Mouse (Mus musculus): ENCODE data around the gene Gpr146. TPM values are rescaled to one million over a fixed set of nuclear protein-coding genes. Genes with fewer than 3 reads are reported as not detected.

The Gpr146 gene
- polyA plus RNA-seq, 1 experiment from 2014 or later = 19.3 TPM

DNA sequence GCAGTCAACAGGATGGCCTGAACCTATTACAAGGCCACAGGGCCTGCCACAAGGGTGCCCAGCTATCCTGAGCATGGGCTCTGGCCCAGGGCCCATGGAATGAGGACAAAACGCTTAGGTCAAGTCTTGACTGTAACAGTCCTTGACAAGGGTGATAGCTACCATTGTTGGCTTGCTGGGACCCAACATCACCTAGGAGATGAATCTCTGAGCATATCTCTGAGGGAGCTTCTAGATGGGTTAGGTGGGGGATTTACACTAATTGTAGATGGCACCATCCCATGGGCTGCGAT is 64.2 kb downstream of the Gpr146 start:
- WGBS (ENCODE audit: insufficient replicate concordance) = 89% methylated on average over 2 of the region's 2 CpGs
- H3K36me3 ChIP-seq = peaks cover 3% of the 10 kb centered on the region; the same call in 1 of the 2 replicates
- H3K4me3 ChIP-seq = no peak overlapping the region
- no peak overlapping the region for H3K4me2 ChIP-seq
- no peaks in the 10 kb centered on the region for H3K27me3 ChIP-seq (replicated peaks)
- H3K27ac ChIP-seq = no peak overlapping the region
- H3K9ac ChIP-seq = no peak overlapping the region
- peaks cover 5% of the 10 kb centered on the region; the same call in 1 of the 2 replicates for H3K4me1 ChIP-seq
- no peaks in the 10 kb centered on the region for H3K9me3 ChIP-seq (replicated peaks)
- no peak for ATAC-seq

DNA sequence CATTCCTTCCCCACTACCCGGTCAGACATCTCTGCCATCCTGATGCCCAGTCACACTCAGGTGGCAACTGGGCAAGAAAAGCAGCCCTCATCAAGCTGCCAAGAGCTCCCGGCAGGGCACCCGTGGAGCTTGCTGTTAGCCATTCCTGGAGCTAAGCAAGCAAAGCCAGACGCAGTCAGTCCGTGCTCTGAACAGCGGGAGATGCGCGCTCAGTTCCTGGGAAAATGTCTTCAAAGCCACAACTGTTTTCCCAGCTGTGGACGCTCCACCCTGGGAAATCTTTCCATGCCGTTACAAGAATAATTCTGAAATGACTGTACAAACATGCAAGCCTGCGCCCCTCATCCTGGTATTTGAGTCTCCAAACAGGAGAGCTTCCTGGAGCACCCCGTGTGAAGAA is 64.9 kb downstream of the Gpr146 start:
- 82% methylated on average over 12 of the region's 12 CpGs for WGBS (ENCODE audit: insufficient replicate concordance)
- H3K9ac ChIP-seq = no peak overlapping the region
- no peaks in the 10 kb centered on the region for H3K9me3 ChIP-seq (replicated peaks)
- ATAC-seq = no peak
- no peaks in the 10 kb centered on the region; the same call in 1 of the 2 replicates for H3K36me3 ChIP-seq
- no peak overlapping the region for H3K4me3 ChIP-seq
- peaks cover 5% of the 10 kb centered on the region; the same call in 1 of the 2 replicates for H3K4me1 ChIP-seq
- no peak overlapping the region for H3K4me2 ChIP-seq
- no peak overlapping the region for H3K27ac ChIP-seq
- H3K27me3 ChIP-seq (replicated peaks) = no peaks in the 10 kb centered on the region

DNA sequence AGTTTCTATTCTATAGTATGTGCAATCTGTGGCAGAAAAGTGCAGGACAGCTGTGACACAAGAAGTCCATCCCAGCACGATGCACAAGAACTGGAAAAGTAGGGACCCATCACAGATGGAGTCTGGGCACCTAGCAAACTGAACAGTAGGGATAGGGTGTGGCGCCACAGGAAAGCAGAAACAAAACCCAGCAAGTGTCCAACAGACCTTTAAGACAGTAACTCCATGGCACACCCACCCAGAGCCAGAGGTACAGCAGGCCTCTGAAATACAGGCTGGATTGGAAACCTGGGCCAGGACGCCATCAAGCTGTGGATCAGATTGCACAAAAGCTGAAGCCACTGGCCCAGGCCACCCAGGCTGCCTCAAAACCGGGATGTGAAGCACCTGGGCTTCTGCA is 65.5 kb downstream of the Gpr146 start:
- H3K36me3 ChIP-seq = no peaks in the 10 kb centered on the region
- WGBS (ENCODE audit: insufficient replicate concordance) = 73% methylated on average over 4 of the region's 4 CpGs
- H3K27me3 ChIP-seq (replicated peaks) = no peaks in the 10 kb centered on the region
- ATAC-seq = no peak
- H3K4me3 ChIP-seq = no peak overlapping the region
- H3K9me3 ChIP-seq (replicated peaks) = no peaks in the 10 kb centered on the region
- H3K4me1 ChIP-seq = peaks cover 5% of the 10 kb centered on the region; the same call in 1 of the 2 replicates
- H3K4me2 ChIP-seq = no peak overlapping the region
- H3K9ac ChIP-seq = no peak overlapping the region
- H3K27ac ChIP-seq = no peak overlapping the region

DNA sequence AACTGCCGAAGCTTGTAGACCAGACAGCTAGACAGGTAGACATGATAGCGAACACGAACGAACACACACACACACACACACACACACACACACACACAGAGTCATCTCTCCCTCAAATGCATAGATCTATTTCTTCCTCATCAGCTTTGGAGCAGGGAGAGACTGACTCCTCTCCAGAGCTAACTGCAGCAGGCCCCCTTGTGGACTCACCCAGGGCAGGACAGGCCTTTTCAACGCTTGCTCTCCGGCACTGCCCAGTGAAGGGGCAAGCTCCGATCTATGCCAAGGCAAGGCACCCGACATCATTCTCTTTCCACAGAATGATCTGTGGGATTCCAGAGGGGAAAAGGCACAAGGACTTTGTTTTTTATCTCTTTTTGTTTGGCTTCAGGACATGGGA is 67.8 kb downstream of the Gpr146 start:
- Histone ChIP-seq H3K9ac (no peak overlapping the region), H3K4me2 (no peak overlapping the region)

More for the DNA sequence above, 67.8 kb downstream of the Gpr146 start:
- no peak for ATAC-seq
- WGBS (ENCODE audit: insufficient replicate concordance) = 77% methylated on average over 8 of the region's 8 CpGs
- Histone ChIP-seq H3K27me3 (replicated peaks) (no peaks in the 10 kb centered on the region), H3K4me1 (peaks cover 20% of the 10 kb centered on the region), H3K36me3 (no peaks in the 10 kb centered on the region), H3K27ac (no peak overlapping the region), H3K4me3 (no peak overlapping the region), H3K9me3 (replicated peaks) (no peaks in the 10 kb centered on the region)

MicroRNA genes within 50 kb of the gene (microRNA counts, 519-probe panel; counts per million panel counts)
- microRNA mmu-miR-339-3p = 582 counts per million, percentile 70 among the panel's probes with 10 or more counts
- microRNA mmu-miR-339-5p = 582 counts per million, percentile 70 among the panel's probes with 10 or more counts

Small RNAs within 50 kb of the gene (microRNA-seq; reads per million reads assigned to microRNA genes)
- 1,185 reads per million, percentile 75 among the genes with 10 or more reads in this experiment for gene Mir339

Other genes with a start within 250 kb of the Gpr146 start
- 3.4 and 3.9 TPM in 2 replicates for gene Prkar1b, start 227.7 kb upstream of the Gpr146 start, polyA plus RNA-seq (2016; fragmentation: Nextera tagmentation; extraction: Ambion mirVana)
- gene Dnaaf5, start 227.5 kb upstream of the Gpr146 start, polyA plus RNA-seq (2016; fragmentation: Nextera tagmentation; extraction: Ambion mirVana) = 5.9 and 6.9 TPM in 2 replicates
- gene Sun1, start 177.1 kb upstream of the Gpr146 start, polyA plus RNA-seq (2016; fragmentation: Nextera tagmentation; extraction: Ambion mirVana) = 31.7 and 34.6 TPM in 2 replicates
- gene Get4, start 125.4 kb upstream of the Gpr146 start, polyA plus RNA-seq (2016; fragmentation: Nextera tagmentation; extraction: Ambion mirVana) = 162 and 165 TPM in 2 replicates
- 6.7 and 7.3 TPM in 2 replicates for gene Adap1, start 52.1 kb upstream of the Gpr146 start, polyA plus RNA-seq (2016; fragmentation: Nextera tagmentation; extraction: Ambion mirVana)
- 72.3 and 73.8 TPM in 2 replicates for gene Cox19, start 26.3 kb upstream of the Gpr146 start, polyA plus RNA-seq (2016; fragmentation: Nextera tagmentation; extraction: Ambion mirVana)
- gene Cyp2w1, start 25.1 kb upstream of the Gpr146 start, polyA plus RNA-seq (2016; fragmentation: Nextera tagmentation; extraction: Ambion mirVana) = not detected in 2 replicates
- gene C130050O18Rik, start 27.6 kb downstream of the Gpr146 start, polyA plus RNA-seq (2016; fragmentation: Nextera tagmentation; extraction: Ambion mirVana) = 0.72 and 0.75 TPM in 2 replicates
- 0.39 and 0.51 TPM in 2 replicates for gene Gper1, start 45.5 kb downstream of the Gpr146 start, polyA plus RNA-seq (2016; fragmentation: Nextera tagmentation; extraction: Ambion mirVana)
- 30.6 and 33.5 TPM in 2 replicates for gene 3110082I17Rik, start 82.8 kb downstream of the Gpr146 start, polyA plus RNA-seq (2016; fragmentation: Nextera tagmentation; extraction: Ambion mirVana)
- gene Zfand2a, start 106.9 kb downstream of the Gpr146 start, polyA plus RNA-seq (2016; fragmentation: Nextera tagmentation; extraction: Ambion mirVana) = 3.4 and 3.7 TPM in 2 replicates
- not detected in 2 replicates for gene Uncx, start 165.8 kb downstream of the Gpr146 start, polyA plus RNA-seq (2016; fragmentation: Nextera tagmentation; extraction: Ambion mirVana)

Data from liver, embryonic 12.5 days (tissue).